Mouse (Mus musculus) spleen, embryonic (tissue): Measurements from ENCODE around the gene Dbndd2.

Experiments
- CTCF ChIA-PET: fragments of 350-600 bp; sonication (Branson Sonifier 250); formaldehyde crosslinking; loops from one replicate; lab custom pipeline; 2022; lab: Charles Lee

Gene Dbndd2

GRCm38 (mm10) chr2:164497691-164498268, 11.9 kb downstream of the Dbndd2 start:
- CTCF ChIA-PET, result interaction anchor here (0.5 to 1.1 kb wide), 3 partner anchors 24 to 254 kb away, joined by 3 read pairs; no protein-coding TSS in a partner anchor

DNA sequence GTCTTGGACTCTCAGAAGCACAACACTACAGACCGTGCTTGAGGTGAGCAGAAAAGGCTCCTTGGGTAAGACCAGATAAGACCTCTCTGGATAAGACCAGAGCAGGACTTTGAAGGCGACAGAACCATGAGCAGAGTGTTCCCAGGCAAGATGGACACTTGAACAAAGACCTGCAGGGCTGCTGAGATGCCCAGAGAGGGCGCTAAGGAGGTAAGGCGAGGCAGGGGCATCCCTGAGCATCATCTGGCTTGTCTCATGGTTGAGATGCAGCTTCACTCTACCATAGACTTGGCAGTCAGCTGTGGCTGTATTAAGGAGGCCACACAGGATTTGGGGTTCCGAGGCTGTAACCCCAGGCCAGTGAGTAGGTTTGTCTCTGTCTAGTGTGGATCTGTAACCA, 13.4 kb downstream of the Dbndd2 start:
- CTCF ChIA-PET, result no interaction called here

- CTCF ChIA-PET, result no interaction called here
These were observed 14.6 kb downstream of the Dbndd2 start for GRCm38 (mm10) chr2:164500511-164500910.

GRCm38 (mm10) chr2:164504919-164505318, 19.0 kb downstream of the Dbndd2 start:
- CTCF ChIA-PET, result no interaction called here

GRCm38 (mm10) chr2:164505619-164506347, 19.9 kb downstream of the Dbndd2 start:
- CTCF ChIA-PET, result no interaction called here

DNA sequence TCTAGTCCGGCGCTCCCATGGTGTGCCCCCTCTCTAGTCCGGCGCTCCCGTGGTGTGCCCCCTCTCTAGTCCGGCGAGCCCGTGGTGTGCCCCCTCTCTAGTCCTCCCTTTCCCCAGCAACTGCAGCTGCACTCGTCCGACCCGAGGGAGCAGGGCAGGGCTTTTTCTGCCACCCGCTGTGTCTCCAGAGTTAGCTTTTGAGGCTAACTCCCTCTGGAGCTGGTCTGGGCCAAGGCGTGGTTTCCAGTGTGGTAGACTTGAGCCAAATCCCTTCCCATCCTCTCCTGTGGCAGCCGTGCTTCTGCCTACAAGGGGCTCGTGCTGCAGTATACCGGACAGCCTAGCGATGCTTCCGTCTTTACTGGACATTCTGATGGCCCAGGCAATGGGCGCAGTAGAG, 21.9 kb downstream of the Dbndd2 start:
- CTCF ChIA-PET, result no interaction called here

- CTCF ChIA-PET, result no interaction called here
These were observed 24.8 kb downstream of the Dbndd2 start for GRCm38 (mm10) chr2:164510621-164511190.

DNA sequence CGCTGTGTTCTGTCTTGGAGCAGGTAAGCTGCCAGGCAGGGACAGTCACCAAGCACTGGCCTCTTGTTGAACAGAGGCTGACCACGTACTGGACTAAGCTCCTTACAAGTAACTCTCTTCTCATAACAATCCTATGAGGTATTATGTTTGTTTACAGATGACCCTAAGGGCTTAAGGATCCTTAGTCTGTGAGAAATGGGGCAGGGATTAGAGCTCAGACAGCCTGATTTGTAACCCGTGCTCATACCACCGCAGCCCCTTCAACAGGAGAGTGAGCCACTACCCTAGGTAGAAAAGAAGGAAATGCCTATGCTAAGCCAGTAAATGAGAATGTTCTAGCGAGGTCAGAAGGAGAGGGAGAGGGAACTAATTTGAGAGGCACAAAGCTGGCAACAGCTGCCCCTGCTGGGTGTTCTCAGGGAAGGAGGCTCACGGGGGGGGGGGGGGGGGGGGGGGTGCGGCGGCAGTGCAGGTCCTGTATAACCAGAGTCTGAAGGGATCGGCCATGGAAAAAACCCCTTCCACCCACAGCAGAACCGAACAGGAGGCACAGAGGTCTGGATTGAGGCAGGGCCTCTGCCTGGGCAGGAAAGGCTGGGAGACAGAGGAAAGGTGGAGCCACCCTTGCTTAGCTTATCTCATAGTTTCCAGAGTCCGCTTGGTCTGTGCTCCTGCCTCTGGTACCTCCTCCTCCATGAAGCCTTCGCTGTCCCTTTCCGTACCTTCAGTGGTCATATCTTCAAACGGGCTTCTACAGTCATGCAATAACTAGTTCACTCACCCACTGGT, 26.4 kb downstream of the Dbndd2 start:
- CTCF ChIA-PET, result interaction anchor here (0.6 kb wide), 1 partner anchor 1440 kb away, joined by 3 read pairs; no protein-coding TSS in a partner anchor

- CTCF ChIA-PET, result no interaction called here
These were observed 27.5 kb downstream of the Dbndd2 start for GRCm38 (mm10) chr2:164513389-164513788.

DNA sequence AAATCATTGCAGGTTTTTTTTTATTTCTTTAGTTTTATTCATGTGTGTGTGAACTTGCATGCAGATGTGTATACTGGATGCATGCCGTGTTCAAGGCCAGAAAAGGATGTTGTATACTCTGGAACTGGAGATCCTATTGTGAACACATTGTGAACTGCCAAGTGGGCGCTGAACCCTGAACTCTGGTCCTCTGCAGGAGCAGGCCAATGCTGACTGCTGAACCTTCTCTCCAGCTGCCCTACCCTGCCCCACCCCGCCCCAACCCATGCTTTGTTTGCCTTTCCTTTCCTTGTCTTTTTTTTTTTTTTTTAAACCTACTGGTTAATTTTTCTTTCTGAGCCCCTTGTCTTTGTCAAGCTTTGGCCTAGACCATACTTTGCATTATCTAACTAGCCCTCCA, 29.0 kb downstream of the Dbndd2 start:
- CTCF ChIA-PET, result no interaction called here

- CTCF ChIA-PET, result interaction anchor here (0.5 kb wide), 1 partner anchor 99 kb away, joined by 4 read pairs; no protein-coding TSS in a partner anchor
These were observed 30.0 kb downstream of the Dbndd2 start for GRCm38 (mm10) chr2:164515897-164516296.

DNA sequence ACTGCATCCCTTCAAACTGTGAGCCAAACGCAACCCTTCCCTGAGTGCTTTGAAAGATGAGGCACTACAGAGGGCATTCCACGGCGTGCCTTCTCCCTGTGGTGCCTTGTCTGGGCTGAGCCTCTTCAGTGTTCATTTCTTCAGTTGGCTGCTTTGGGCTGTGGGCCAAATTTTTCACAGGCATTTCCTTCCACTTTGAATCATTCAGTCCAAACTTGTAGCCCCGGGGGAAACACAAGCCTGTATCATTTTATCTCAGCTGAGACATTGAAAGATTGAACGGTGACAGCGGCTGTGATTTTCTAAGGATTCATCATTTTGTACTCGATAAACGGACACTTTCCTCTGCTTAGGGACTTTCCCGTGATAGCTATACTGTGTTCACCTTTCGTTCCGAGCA, 30.7 kb downstream of the Dbndd2 start:
- CTCF ChIA-PET, result interaction anchor here (2.6 kb wide), 1 partner anchor 15 kb away, joined by 9 read pairs; no protein-coding TSS in a partner anchor

DNA sequence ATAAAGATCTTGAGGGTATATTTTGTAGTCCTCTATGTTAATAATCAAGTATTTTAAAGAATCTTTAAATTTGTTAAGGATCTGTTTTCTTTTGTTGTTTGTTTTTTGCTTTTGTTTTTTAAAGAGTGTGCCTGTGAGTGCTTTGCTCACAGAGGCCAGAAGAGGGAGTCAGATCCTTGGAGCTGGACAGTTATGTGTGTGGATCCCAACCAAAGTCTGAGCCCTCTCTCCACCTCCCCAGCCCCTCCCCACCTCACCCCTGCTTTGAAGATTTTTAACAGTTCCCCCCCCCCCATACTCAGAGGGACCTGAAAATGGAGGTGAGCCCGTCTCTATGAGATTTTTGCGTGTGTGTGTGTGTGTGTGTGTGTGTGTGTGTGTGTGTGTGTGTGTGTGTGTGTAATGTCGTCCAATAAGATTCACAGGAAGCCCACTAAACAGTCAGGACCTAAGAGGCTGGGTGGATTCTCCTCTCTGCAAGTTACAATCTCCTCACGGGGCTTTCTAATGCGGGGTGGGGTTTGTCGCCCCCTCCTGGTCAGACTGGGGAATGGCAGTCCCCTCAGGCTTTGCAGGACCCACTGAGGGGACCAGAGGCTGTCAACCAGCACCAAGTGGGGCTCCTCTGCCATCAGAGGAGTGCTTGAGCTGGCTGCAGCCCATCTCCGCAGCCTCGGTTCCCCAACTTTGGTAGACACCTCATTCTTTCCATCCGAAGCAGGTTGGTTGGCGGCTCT, 31.7 kb downstream of the Dbndd2 start:
- CTCF ChIA-PET, result interaction anchor here (0.6 to 2.6 kb wide), 7 partner anchors 14 to 186 kb away, joined by 3 to 11 read pairs (median 4); partner anchors contain the start of gene Wfdc13

DNA sequence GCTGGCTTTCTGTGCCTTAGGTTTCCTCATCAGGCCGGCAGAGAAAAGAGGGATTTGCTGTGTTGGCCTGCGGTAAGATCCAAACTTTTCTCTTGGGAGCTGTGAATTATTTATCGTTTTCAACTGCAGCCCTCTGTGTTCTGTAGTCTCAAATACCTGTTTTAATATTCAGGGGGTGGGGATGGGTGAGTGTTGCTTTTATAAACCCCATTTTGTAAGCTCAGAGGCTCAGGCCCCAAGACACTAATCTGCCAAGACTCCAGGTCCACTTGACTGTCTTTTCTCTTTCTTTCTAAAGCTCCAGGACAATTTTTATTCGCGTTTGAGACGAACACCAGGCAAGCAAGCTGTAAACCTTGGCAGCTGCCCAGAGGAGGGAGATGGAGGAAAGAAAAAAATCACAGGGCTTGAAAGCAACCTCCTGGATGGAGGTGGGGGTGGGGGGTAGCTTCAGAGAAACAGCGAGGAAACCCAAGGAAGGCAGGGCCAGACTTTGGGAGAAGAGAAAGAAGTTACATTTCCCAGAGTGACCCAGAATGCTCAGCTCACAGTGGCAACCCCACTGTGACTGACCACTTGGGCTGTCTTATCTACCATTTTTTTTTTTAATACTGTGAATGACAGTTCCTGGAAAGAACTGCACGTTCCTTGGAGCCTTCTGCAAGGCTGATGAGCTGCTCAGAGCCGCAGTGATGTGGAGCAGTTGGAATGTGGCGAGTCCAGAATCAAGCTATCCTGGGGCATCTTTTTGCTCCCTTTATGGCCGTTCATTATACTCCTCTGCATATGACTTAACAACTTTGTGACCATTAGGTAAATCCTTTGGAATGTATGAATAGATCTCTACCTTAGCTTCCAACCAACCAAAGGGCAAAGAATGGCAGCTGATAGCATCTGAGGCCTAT, 32.6 kb downstream of the Dbndd2 start:
- CTCF ChIA-PET, result interaction anchor here (0.6 to 2.6 kb wide), 6 partner anchors 13 to 124 kb away, joined by 3 to 11 read pairs (median 4); no protein-coding TSS in a partner anchor

- CTCF ChIA-PET, result interaction anchor here (2.6 kb wide), 1 partner anchor 13 kb away, joined by 9 read pairs; no protein-coding TSS in a partner anchor
These were observed 33.2 kb downstream of the Dbndd2 start for GRCm38 (mm10) chr2:164519171-164519526.

DNA sequence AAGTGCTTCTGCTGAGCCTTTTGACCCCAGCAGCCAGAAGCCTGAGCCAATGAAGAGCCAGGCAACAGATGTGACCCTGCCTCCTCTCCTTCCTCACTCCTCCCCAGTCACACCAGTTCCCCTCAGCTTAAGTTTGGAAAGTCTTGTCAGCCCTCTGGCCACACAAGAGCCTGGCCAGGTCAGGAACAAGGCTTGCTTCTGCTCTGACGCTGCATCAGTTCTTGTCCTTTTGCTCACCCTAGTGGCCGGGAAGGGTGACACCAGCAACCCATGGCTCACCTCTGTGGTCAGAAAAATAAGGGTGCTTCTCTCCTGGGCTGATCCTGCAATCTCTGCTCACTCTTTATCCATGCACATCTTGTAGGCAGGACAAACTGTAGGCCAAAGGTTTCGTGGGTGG, 34.9 kb downstream of the Dbndd2 start:
- CTCF ChIA-PET, result interaction anchor here (0.7 to 1.4 kb wide), 3 partner anchors 61 to 132 kb away, joined by 3 read pairs; partner anchors contain the start of gene Slpi

DNA sequence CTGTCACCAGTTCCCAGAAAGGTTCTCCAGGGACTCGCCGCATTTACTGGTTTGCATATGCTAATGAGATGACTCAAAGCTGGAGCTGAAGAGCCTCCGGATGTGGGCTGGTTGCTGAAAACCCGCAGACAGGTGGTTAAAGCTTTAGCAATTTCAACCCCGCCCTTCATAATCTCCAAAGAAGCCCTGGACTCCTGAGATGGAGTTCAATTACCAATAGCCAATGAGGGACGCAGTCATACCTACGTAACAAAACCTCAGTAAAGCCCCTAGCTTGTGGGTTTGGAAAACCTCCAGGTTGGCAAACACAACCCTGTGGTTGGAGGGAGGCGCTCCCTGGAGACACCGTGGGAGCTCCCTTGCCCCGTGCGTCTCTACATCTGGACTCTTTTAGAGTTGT, 35.9 kb downstream of the Dbndd2 start:
- CTCF ChIA-PET, result interaction anchor here (0.7 to 1.2 kb wide), 5 partner anchors 25 to 133 kb away, joined by 3 to 14 read pairs (median 3); partner anchors contain the start of genes Pigt and Slpi

- CTCF ChIA-PET, result interaction anchor here (0.7 to 1.0 kb wide), 2 partner anchors 25 to 27 kb away, joined by 3 read pairs; partner anchors contain the start of gene Pigt
These were observed 36.4 kb downstream of the Dbndd2 start for GRCm38 (mm10) chr2:164522280-164522679.

DNA sequence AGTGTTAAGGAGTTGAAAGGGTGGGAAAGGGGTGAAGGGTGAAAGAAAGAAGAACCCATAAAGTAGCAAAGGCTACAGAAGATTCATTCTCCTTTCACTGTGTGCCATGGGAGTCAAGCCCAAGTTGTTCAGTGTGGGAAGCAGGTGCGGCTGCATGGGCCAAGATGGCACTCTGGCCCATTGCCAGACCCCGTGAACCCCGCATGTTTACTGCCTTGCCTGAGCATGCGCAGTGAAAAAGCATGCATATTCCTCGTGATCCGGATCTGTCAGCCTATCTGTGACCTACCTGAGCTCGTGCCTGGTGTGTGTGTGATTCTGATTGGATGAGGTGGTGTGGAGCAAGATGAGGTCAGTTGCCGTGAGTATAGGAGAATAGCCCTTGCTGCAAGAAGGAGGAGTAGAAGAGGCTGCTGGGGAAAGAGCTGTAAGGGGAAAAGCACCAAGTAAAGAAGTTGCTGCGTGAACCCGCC, 37.4 kb downstream of the Dbndd2 start:
- CTCF ChIA-PET, result interaction anchor here (0.6 kb wide), 1 partner anchor 203 kb away, joined by 4 read pairs; no protein-coding TSS in a partner anchor
